Mouse (Mus musculus): ENCODE measurements around the gene Tldc1. TPM values are rescaled to one million over a fixed set of nuclear protein-coding genes. Genes with fewer than 3 reads are reported as not detected.

Gene Tldc1
- polyA plus RNA-seq (2014; fragmentation: Illumina TruSeq; extraction: RNeasy Lipid Tissue Mini Kit (QIAGEN cat#74804); ENCODE audit: low read depth, low replicate concordance) = 10.6 TPM

GRCm38 (mm10) chr8:119778263-119778662 is at the start of gene Tldc1:
Tldc1 (minus strand) TSS chr8:119778416.

Other genes starting within 250 kb of the Tldc1 start
- 84.9 TPM for gene Mbtps1, start 219.7 kb downstream of the Tldc1 start, polyA plus RNA-seq (2014; fragmentation: Illumina TruSeq; extraction: RNeasy Lipid Tissue Mini Kit (QIAGEN cat#74804); ENCODE audit: low read depth, low replicate concordance)
- gene Hsdl1, start 203.2 kb downstream of the Tldc1 start, polyA plus RNA-seq (2014; fragmentation: Illumina TruSeq; extraction: RNeasy Lipid Tissue Mini Kit (QIAGEN cat#74804); ENCODE audit: low read depth, low replicate concordance) = 20.1 TPM
- gene Dnaaf1, start 203.2 kb downstream of the Tldc1 start, polyA plus RNA-seq (2014; fragmentation: Illumina TruSeq; extraction: RNeasy Lipid Tissue Mini Kit (QIAGEN cat#74804); ENCODE audit: low read depth, low replicate concordance) = 10.7 TPM
- gene Taf1c, start 173.2 kb downstream of the Tldc1 start, polyA plus RNA-seq (2014; fragmentation: Illumina TruSeq; extraction: RNeasy Lipid Tissue Mini Kit (QIAGEN cat#74804); ENCODE audit: low read depth, low replicate concordance) = 6.7 TPM
- 0.41 TPM for gene Adad2, start 165.7 kb downstream of the Tldc1 start, polyA plus RNA-seq (2014; fragmentation: Illumina TruSeq; extraction: RNeasy Lipid Tissue Mini Kit (QIAGEN cat#74804); ENCODE audit: low read depth, low replicate concordance)
- 3.2 TPM for gene Kcng4, start 142.7 kb downstream of the Tldc1 start, polyA plus RNA-seq (2014; fragmentation: Illumina TruSeq; extraction: RNeasy Lipid Tissue Mini Kit (QIAGEN cat#74804); ENCODE audit: low read depth, low replicate concordance)
- 26.7 TPM for gene Wfdc1, start 112.1 kb downstream of the Tldc1 start, polyA plus RNA-seq (2014; fragmentation: Illumina TruSeq; extraction: RNeasy Lipid Tissue Mini Kit (QIAGEN cat#74804); ENCODE audit: low read depth, low replicate concordance)
- gene Atp2c2, start 78.4 kb downstream of the Tldc1 start, polyA plus RNA-seq (2014; fragmentation: Illumina TruSeq; extraction: RNeasy Lipid Tissue Mini Kit (QIAGEN cat#74804); ENCODE audit: low read depth, low replicate concordance) = 0.38 TPM
- gene Cotl1, start 62.1 kb upstream of the Tldc1 start, polyA plus RNA-seq (2014; fragmentation: Illumina TruSeq; extraction: RNeasy Lipid Tissue Mini Kit (QIAGEN cat#74804); ENCODE audit: low read depth, low replicate concordance) = 57.5 TPM
- gene Klhl36, start 83.8 kb upstream of the Tldc1 start, polyA plus RNA-seq (2014; fragmentation: Illumina TruSeq; extraction: RNeasy Lipid Tissue Mini Kit (QIAGEN cat#74804); ENCODE audit: low read depth, low replicate concordance) = 8.4 TPM
- 57.4 TPM for gene Usp10, start 131.9 kb upstream of the Tldc1 start, polyA plus RNA-seq (2014; fragmentation: Illumina TruSeq; extraction: RNeasy Lipid Tissue Mini Kit (QIAGEN cat#74804); ENCODE audit: low read depth, low replicate concordance)
- gene Gm20388, start 132.4 kb upstream of the Tldc1 start, polyA plus RNA-seq (2014; fragmentation: Illumina TruSeq; extraction: RNeasy Lipid Tissue Mini Kit (QIAGEN cat#74804); ENCODE audit: low read depth, low replicate concordance) = 37.3 TPM
- gene Crispld2, start 214.0 kb upstream of the Tldc1 start, polyA plus RNA-seq (2014; fragmentation: Illumina TruSeq; extraction: RNeasy Lipid Tissue Mini Kit (QIAGEN cat#74804); ENCODE audit: low read depth, low replicate concordance) = 46.3 TPM